27 mouse cellular contexts compared by ENCODE assay signal in the genomic region with DNA sequence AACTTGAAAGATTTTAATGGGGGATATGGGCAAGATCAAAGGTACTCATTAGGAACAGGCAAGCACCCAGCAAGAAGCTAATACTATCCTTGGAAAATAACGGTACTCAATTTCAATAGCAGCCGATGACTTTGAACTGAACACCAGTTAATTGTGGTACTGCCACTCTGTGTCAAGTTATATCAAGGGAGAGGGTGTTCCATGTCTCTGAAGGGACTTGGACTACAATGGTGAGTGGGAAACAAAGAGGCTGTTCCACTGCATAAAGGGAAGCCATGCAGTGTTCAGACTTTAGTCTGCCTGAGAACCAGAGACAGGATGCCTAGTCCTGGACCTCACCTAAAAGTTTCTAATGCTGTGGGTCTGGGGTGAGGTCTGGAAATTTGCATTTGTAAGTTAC.
DNase-seq lines count a peak whose midpoint lies in the region; ATAC-seq and TF ChIP-seq lines count a peak whose summit lies in the region.
"Had no signal": no experiment of that assay in that cellular context is flagged by ENCODE, and none has a peak within 500 bp of the region (broad histone marks: within the 10 kb centered on the region; RNA-seq: fewer than 3 reads in every experiment).

No protein-coding gene starts in this region.

- no peaks in the 10 kb centered on the region for H3K4me1 ChIP-seq in midbrain, embryonic 12.5 days
- H3K4me1 ChIP-seq in midbrain, embryonic 16.5 days (ENCODE audit: control insufficient read depth, insufficient read depth, low read length): no peaks in the 10 kb centered on the region
- no peaks in the 10 kb centered on the region; the same call in 1 of the 2 replicates for H3K4me1 ChIP-seq in forebrain, embryonic 12.5 days
- peaks cover 5% of the 10 kb centered on the region; the same call in 1 of the 2 replicates for H3K4me1 ChIP-seq in forebrain, embryonic 16.5 days (replicated peaks; ENCODE audit: control insufficient read depth, insufficient read depth, low read length)
- H3K4me1 ChIP-seq in lung, postnatal 0 days (ENCODE audit: insufficient read depth, low read depth, low read length): no peaks in the 10 kb centered on the region
- H3K4me1 ChIP-seq: embryonic facial prominence, embryonic 15.5 days; heart, embryonic 13.5 days; hindbrain, embryonic 10.5 days; hindbrain, embryonic 15.5 days; limb, embryonic 13.5 days; lung, embryonic 15.5 days had no signal

- 41% methylated on average over 2 of the region's 2 CpGs for WGBS in midbrain, embryonic 12.5 days
- WGBS in midbrain, embryonic 16.5 days: 30% methylated on average over 2 of the region's 2 CpGs
- WGBS in forebrain, embryonic 12.5 days: 27% methylated on average over 2 of the region's 2 CpGs
- 20% methylated on average over 2 of the region's 2 CpGs for WGBS in forebrain, embryonic 16.5 days
- WGBS in lung, postnatal 0 days: 87% methylated on average over 2 of the region's 2 CpGs

- no peaks in the 10 kb centered on the region for H3K36me3 ChIP-seq in midbrain, embryonic 12.5 days
- H3K36me3 ChIP-seq in midbrain, embryonic 16.5 days (ENCODE audit: control insufficient read depth, insufficient read depth, low read length): no peaks in the 10 kb centered on the region
- H3K36me3 ChIP-seq in forebrain, embryonic 12.5 days (replicated peaks): no peaks in the 10 kb centered on the region
- H3K36me3 ChIP-seq in forebrain, embryonic 16.5 days (ENCODE audit: control insufficient read depth, insufficient read depth): no peaks in the 10 kb centered on the region
- no peaks in the 10 kb centered on the region for H3K36me3 ChIP-seq in lung, postnatal 0 days (ENCODE audit: insufficient read depth, low read length)
- H3K36me3 ChIP-seq: embryonic facial prominence, embryonic 15.5 days; heart, embryonic 13.5 days; hindbrain, embryonic 10.5 days; hindbrain, embryonic 15.5 days; limb, embryonic 13.5 days; lung, embryonic 15.5 days had no signal

- no peak overlapping the region for H3K4me3 ChIP-seq in midbrain, embryonic 12.5 days
- no peak overlapping the region for H3K4me3 ChIP-seq in midbrain, embryonic 16.5 days (ENCODE audit: low read depth, low read length)
- H3K4me3 ChIP-seq in forebrain, embryonic 12.5 days (replicated peaks): no peak overlapping the region
- H3K4me3 ChIP-seq in forebrain, embryonic 16.5 days (replicated peaks; ENCODE audit: low read length): no peak overlapping the region
- no peak overlapping the region for H3K4me3 ChIP-seq in lung, postnatal 0 days (ENCODE audit: low read depth, low read length)
- H3K4me3 ChIP-seq: embryonic facial prominence, embryonic 15.5 days; heart, embryonic 13.5 days; hindbrain, embryonic 10.5 days; hindbrain, embryonic 15.5 days; layer of hippocampus, adult 2 months; limb, embryonic 13.5 days; lung, embryonic 15.5 days had no signal

- H3K9ac ChIP-seq in midbrain, embryonic 12.5 days (replicated peaks): no peak overlapping the region
- no peak overlapping the region for H3K9ac ChIP-seq in midbrain, embryonic 16.5 days (ENCODE audit: low read depth, low read length)
- no peak overlapping the region for H3K9ac ChIP-seq in forebrain, embryonic 12.5 days
- H3K9ac ChIP-seq in forebrain, embryonic 16.5 days (replicated peaks; ENCODE audit: low read depth, low read length): no peak overlapping the region
- no peak overlapping the region for H3K9ac ChIP-seq in lung, postnatal 0 days (replicated peaks; ENCODE audit: low read depth)
- H3K9ac ChIP-seq: embryonic facial prominence, embryonic 15.5 days; heart, embryonic 13.5 days; hindbrain, embryonic 15.5 days; limb, embryonic 13.5 days; lung, embryonic 15.5 days had no signal

- peak; percentile 78; the same call in 1 of the 2 replicates for ATAC-seq in midbrain, embryonic 12.5 days (ENCODE audit: low FRiP score, low read depth)
- no peak for ATAC-seq in midbrain, embryonic 16.5 days
- 0 out of 2 replicates have a peak, but pooled peaks have one; percentile 49 for ATAC-seq in forebrain, embryonic 12.5 days (ENCODE audit: low FRiP score)
- peak; percentile 67 for ATAC-seq in forebrain, embryonic 16.5 days
- no peak for ATAC-seq in lung, postnatal 0 days
- ATAC-seq: CD4-positive, CD25-positive, alpha-beta regulatory T cell, adult 4 months; inflammation-experienced regulatory T-cells, adult 6 months had no signal

- H3K27ac ChIP-seq in midbrain, embryonic 12.5 days (replicated peaks): no peak overlapping the region
- H3K27ac ChIP-seq in midbrain, embryonic 16.5 days (ENCODE audit: low read length): no peak overlapping the region
- no peak overlapping the region for H3K27ac ChIP-seq in forebrain, embryonic 12.5 days
- no peak overlapping the region for H3K27ac ChIP-seq in forebrain, embryonic 16.5 days (ENCODE audit: low read length)
- no peak overlapping the region for H3K27ac ChIP-seq in lung, postnatal 0 days (ENCODE audit: low read length)
- H3K27ac ChIP-seq: embryonic facial prominence, embryonic 15.5 days; heart, embryonic 13.5 days; hindbrain, embryonic 10.5 days; hindbrain, embryonic 15.5 days; layer of hippocampus, adult 2 months; limb, embryonic 13.5 days; lung, embryonic 15.5 days had no signal

- H3K4me2 ChIP-seq in midbrain, embryonic 12.5 days (replicated peaks): no peak overlapping the region
- H3K4me2 ChIP-seq in midbrain, embryonic 16.5 days (ENCODE audit: low read length): no peak overlapping the region
- H3K4me2 ChIP-seq in forebrain, embryonic 12.5 days: no peak overlapping the region
- H3K4me2 ChIP-seq in forebrain, embryonic 16.5 days (ENCODE audit: low read length): no peak overlapping the region
- no peak overlapping the region for H3K4me2 ChIP-seq in lung, postnatal 0 days (replicated peaks; ENCODE audit: low read depth, low read length)
- H3K4me2 ChIP-seq: embryonic facial prominence, embryonic 15.5 days; heart, embryonic 13.5 days; hindbrain, embryonic 15.5 days; limb, embryonic 13.5 days; liver, embryonic 11.5 days; lung, embryonic 15.5 days had no signal

- TF ChIP-seq CTCF in lung, postnatal 0 days (IDR thresholded peaks at IDR 0.05): no peak

- no peaks in the 10 kb centered on the region for H3K27me3 ChIP-seq in midbrain, embryonic 12.5 days
- H3K27me3 ChIP-seq in midbrain, embryonic 16.5 days (ENCODE audit: control insufficient read depth, insufficient read depth, low read depth, low read length): no peaks in the 10 kb centered on the region
- H3K27me3 ChIP-seq in forebrain, embryonic 12.5 days: no peaks in the 10 kb centered on the region
- H3K27me3 ChIP-seq in forebrain, embryonic 16.5 days (replicated peaks; ENCODE audit: control insufficient read depth, insufficient read depth, low read length): no peaks in the 10 kb centered on the region
- no peaks in the 10 kb centered on the region for H3K27me3 ChIP-seq in lung, postnatal 0 days (replicated peaks; ENCODE audit: insufficient read depth, low read length)
- H3K27me3 ChIP-seq: embryonic facial prominence, embryonic 15.5 days; heart, embryonic 13.5 days; hindbrain, embryonic 15.5 days; limb, embryonic 13.5 days; lung, embryonic 15.5 days had no signal

- H3K9me3 ChIP-seq in midbrain, embryonic 12.5 days: no peaks in the 10 kb centered on the region
- no peaks in the 10 kb centered on the region for H3K9me3 ChIP-seq in midbrain, embryonic 16.5 days (replicated peaks; ENCODE audit: control insufficient read depth, low read length, poor library complexity, severe bottlenecking)
- H3K9me3 ChIP-seq in forebrain, embryonic 12.5 days: no peaks in the 10 kb centered on the region
- no peaks in the 10 kb centered on the region for H3K9me3 ChIP-seq in forebrain, embryonic 16.5 days (ENCODE audit: control insufficient read depth, low read length)
- H3K9me3 ChIP-seq in lung, postnatal 0 days (ENCODE audit: low read length): no peaks in the 10 kb centered on the region
- H3K9me3 ChIP-seq: embryonic facial prominence, embryonic 15.5 days; heart, embryonic 13.5 days; hindbrain, embryonic 10.5 days; hindbrain, embryonic 15.5 days; limb, embryonic 13.5 days; lung, embryonic 15.5 days had no signal

- no peak for DNase-seq in kidney, postnatal 10 days
- no peak for DNase-seq in lung, postnatal 0 days (ENCODE audit: low spot score)
- no peak for DNase-seq in gastrocnemius, adult 18-20 months (ENCODE audit: low spot score)
- DNase-seq: adrenal gland, postnatal 14 days; cerebellum, adult 11-12 months; cerebellum, adult 9-11 months; embryo, embryonic 11 days; heart, postnatal 10 days; kidney, adult 11 months; kidney, postnatal 25 days; lung, postnatal 36 days; thymus, adult 2 months; thymus, postnatal 36 days had no signal

- no peak for TF ChIP-seq EP300 in lung, postnatal 0 days (IDR thresholded peaks at IDR 0.05)

Comparison
In these comparisons a context has a peak if more than half of its experiments do, and no peak if none do; other contexts are left out.
1. ATAC-seq: peak in midbrain, embryonic 12.5 days (single experiment), forebrain, embryonic 12.5 days (single experiment) and forebrain, embryonic 16.5 days (single experiment); none in midbrain, embryonic 16.5 days (single experiment) and lung, postnatal 0 days (single experiment).